Mouse (Mus musculus) cerebellum, adult 2 months (tissue): Measurements from ENCODE around the gene Dlat. TPM values are rescaled to one million over a fixed set of nuclear protein-coding genes. Genes with fewer than 3 reads are reported as not detected.
"Not testable (repeated sequence)": the region's sequence is repeated elsewhere in the genome, so short reads cannot be mapped to it uniquely, and the experiment has no call there.

ENCODE experiments used
- DNase-seq, 2 experiments: peaks; one replicate each; pipeline ENCODE4 v3.0.0; 2021
- H3K27ac ChIP-seq: fragments of 200-500 bp; 2 replicates; pipeline ENCODE4 v1.5.1; 2012; ENCODE audit warnings: low read length, control low read depth, inconsistent platforms; ENCODE audit not compliant: insufficient read depth
- H3K27me3 ChIP-seq: fragments of 200-500 bp; 2 replicates; pipeline ENCODE4 v1.6.1; 2012; ENCODE audit warnings: inconsistent platforms, mild to moderate bottlenecking, low read length, moderate library complexity; ENCODE audit not compliant: control insufficient read depth, insufficient read depth
- H3K4me1 ChIP-seq: fragments of 200-500 bp; 2 replicates; pipeline ENCODE4 v1.6.1; 2011; ENCODE audit warnings: low read length; ENCODE audit not compliant: control insufficient read depth, insufficient read depth
- H3K4me3 ChIP-seq: fragments of 200-500 bp; replicated peaks from 2 replicates; pipeline ENCODE3; 2011; ENCODE audit warnings: mild to moderate bottlenecking, low read depth, low read length, control low read depth; ENCODE audit not compliant: insufficient read depth
- CTCF ChIP-seq: fragments of 200-500 bp; IDR thresholded peaks from 2 replicates; pipeline ENCODE4 v1.5.1; 2011; ENCODE audit warnings: low read depth, mild to moderate bottlenecking, control low read depth, low read length, moderate library complexity, borderline replicate concordance; ENCODE audit not compliant: insufficient read depth
- POLR2A ChIP-seq: fragments of 200-500 bp; IDR thresholded peaks from 2 replicates; pipeline ENCODE4 v1.6.1; 2011; ENCODE audit warnings: low read length, control low read depth, borderline replicate concordance; ENCODE audit not compliant: insufficient read depth
- WGBS: fragments of 180-500 bp; shearing (Covaris S2); methylation state at CpG from one replicate; pipeline ENCODE4 v1.1.7; 2018; 5-methylcytosine and 5-hydroxymethylcytosine counted together
- polyA plus RNA-seq: library from polyadenylated mRNA; depleted of rRNA; stranded (reverse); fragments of >200 nt; gene quantifications from 2 replicates; pipeline ENCODE4 v1.2.3, GENCODE M21; 2012

Dlat gene
- polyA plus RNA-seq, 1 experiment = 82.3 TPM

- WGBS = 68% methylated on average over 10 of the region's 10 CpGs
Observed at GRCm38 (mm10) chr9:50646826-50647370, 12.7 kb downstream of the Dlat start.

GRCm38 (mm10) chr9:50634270-50634669 lies 25.3 kb downstream of the Dlat start:
- Histone ChIP-seq H3K27ac (no peak overlapping the region), H3K27me3 (no peaks in the 10 kb centered on the region), H3K4me3 (no peak overlapping the region), H3K4me1 (no peaks in the 10 kb centered on the region)
- TF ChIP-seq POLR2A = no peak
- no peak for TF ChIP-seq CTCF
- no peak for DNase-seq
- WGBS = 90% methylated on average over 11 of the region's 11 CpGs

More at GRCm38 (mm10) chr9:50646826-50647370, 12.7 kb downstream of the Dlat start:
- Histone ChIP-seq H3K27me3 (no peaks in the 10 kb centered on the region), H3K27ac (no peak overlapping the region), H3K4me3 (no peak overlapping the region), H3K4me1 (no peaks in the 10 kb centered on the region)
- TF ChIP-seq CTCF (no peak), POLR2A (no peak)
- DNase-seq = no peak

GRCm38 (mm10) chr9:50633059-50633458 lies 26.5 kb downstream of the Dlat start:
- H3K4me3 ChIP-seq = no peak overlapping the region
- TF ChIP-seq CTCF (no peak), POLR2A (no peak)
- DNase-seq = no peak
- H3K27ac ChIP-seq = no peak overlapping the region
- WGBS = 61% methylated on average over 2 of the region's 2 CpGs
- no peaks in the 10 kb centered on the region for H3K4me1 ChIP-seq
- no peaks in the 10 kb centered on the region for H3K27me3 ChIP-seq

- WGBS = 88% methylated on average over 6 of the region's 6 CpGs
- H3K4me1 ChIP-seq = no peaks in the 10 kb centered on the region
Observed at GRCm38 (mm10) chr9:50632016-50632688, 27.4 kb downstream of the Dlat start.

GRCm38 (mm10) chr9:50630903-50631302 lies 28.7 kb downstream of the Dlat start:
- H3K4me1 ChIP-seq, H3K27me3 ChIP-seq, H3K4me3 ChIP-seq, DNase-seq, H3K27ac ChIP-seq: not testable (repeated sequence)
- 91% methylated on average over 6 of the region's 8 CpGs for WGBS

More at GRCm38 (mm10) chr9:50632016-50632688, 27.4 kb downstream of the Dlat start:
- Histone ChIP-seq H3K4me3 (no peak overlapping the region), H3K27ac (no peak overlapping the region), H3K27me3 (no peaks in the 10 kb centered on the region)
- DNase-seq = no peak
- TF ChIP-seq CTCF (no peak), POLR2A (no peak)

GRCm38 (mm10) chr9:50617794-50618330 lies 41.7 kb downstream of the Dlat start:
- WGBS = 57% methylated on average over 9 of the region's 9 CpGs
- Histone ChIP-seq H3K27ac (no peak overlapping the region), H3K4me3 (peak overlapping the region; percentile 83), H3K4me1 (no peaks in the 10 kb centered on the region), H3K27me3 (no peaks in the 10 kb centered on the region)
- no peak for DNase-seq
- TF ChIP-seq CTCF (no peak), POLR2A (no peak)

GRCm38 (mm10) chr9:50616766-50617603 lies 42.6 kb downstream of the Dlat start, which contains the start of the genes Pih1d2 and Nkapd1:
Pih1d2 (plus strand) TSS chr9:50617321.
Nkapd1 (minus strand) TSS chr9:50617464.
- Histone ChIP-seq H3K27ac (peak within 1 kb of the TSS; percentile 72), H3K4me3 (peak within 1 kb of the TSS; percentile 83), H3K4me1 (no peaks in the 10 kb centered on the region), H3K27me3 (no peaks in the 10 kb centered on the region)
- TF ChIP-seq POLR2A (peak; percentile 43; the same call in 1 of the 2 replicates), CTCF (no peak)
- DNase-seq = peak; percentile 88 to 94
- WGBS = under 1% methylated on average over 81 of the region's 81 CpGs
